Mouse (Mus musculus) forebrain, embryonic 11.5 days (tissue): ENCODE results near the gene Fdx1l. TPM values are rescaled to one million over a fixed set of nuclear protein-coding genes. Genes with fewer than 3 reads are reported as not detected.

Experiments used
- ATAC-seq: fragments of 200-750 bp; cut with Nextera tagmentation; replicated peaks from 2 replicates; pipeline ENCODE4 v1.8.0; 2017; ENCODE audit warnings: moderate TSS enrichment; ENCODE audit not compliant: low FRiP score
- DNase-seq: peaks from one replicate; pipeline ENCODE4 v3.0.0-alpha.2; 2017; ENCODE audit warnings: low spot score
- H3K27ac ChIP-seq: fragments of 300-500 bp; sonication (generic); 2 replicates; pipeline ENCODE4 v1.5.1; 2014; ENCODE audit warnings: low read depth, low read length
- H3K27me3 ChIP-seq: fragments of 300-500 bp; sonication (generic); 2 replicates; pipeline ENCODE4 v1.6.1; 2014; ENCODE audit warnings: mild to moderate bottlenecking, low read length, mixed read lengths; ENCODE audit not compliant: control insufficient read depth, insufficient read depth
- H3K36me3 ChIP-seq: fragments of 300-500 bp; sonication (generic); 2 replicates; pipeline ENCODE4 v1.6.1; 2014; ENCODE audit warnings: mild to moderate bottlenecking, low read length, moderate library complexity, mixed read lengths; ENCODE audit not compliant: control insufficient read depth, insufficient read depth
- H3K4me1 ChIP-seq: fragments of 300-500 bp; sonication (generic); replicated peaks from 2 replicates; pipeline ENCODE4 v1.6.1; 2014; ENCODE audit warnings: low read length, mixed read lengths; ENCODE audit not compliant: control insufficient read depth, insufficient read depth
- H3K4me2 ChIP-seq: fragments of 300-500 bp; sonication (generic); 2 replicates; pipeline ENCODE4 v1.6.1; 2014; ENCODE audit warnings: low read depth, mild to moderate bottlenecking, low read length, moderate library complexity, mixed read lengths; ENCODE audit not compliant: severe bottlenecking
- H3K4me3 ChIP-seq: fragments of 300-500 bp; sonication (generic); 2 replicates; pipeline ENCODE4 v1.5.1; 2014; ENCODE audit warnings: low read depth, low read length
- H3K9ac ChIP-seq: fragments of 300-500 bp; sonication (generic); 2 replicates; pipeline ENCODE4 v1.6.1; 2014; ENCODE audit warnings: low read length
- H3K9me3 ChIP-seq: fragments of 300-500 bp; sonication (generic); 2 replicates; pipeline ENCODE4 v1.6.1; 2016; ENCODE audit warnings: low read length, mixed read lengths; ENCODE audit not compliant: control insufficient read depth
- WGBS: fragments of 180-500 bp; shearing (Covaris S2); extraction: QIAGEN DNeasy Blood & Tissue Kit; methylation state at CpG from one replicate; pipeline ENCODE4 v1.1.7; 2014; 5-methylcytosine and 5-hydroxymethylcytosine counted together
- polyA plus RNA-seq: library from polyadenylated mRNA; unstranded; fragments of >200 nt; fragmentation: Nextera tagmentation; extraction: Ambion mirVana; gene quantifications from 2 replicates; pipeline ENCODE4 v1.2.1, GENCODE M21; 2014

The Fdx1l gene
- polyA plus RNA-seq, 1 experiment from 2014 or later, result 46.9 TPM

- no peak overlapping the region for H3K9ac ChIP-seq
- 62% methylated on average over 6 of the region's 6 CpGs for WGBS
- H3K4me2 ChIP-seq, result no peak overlapping the region; the same call in 1 of the 2 replicates
- H3K27ac ChIP-seq, result no peak overlapping the region
- no peak for ATAC-seq
- H3K9me3 ChIP-seq, result no peaks in the 10 kb centered on the region
- H3K4me1 ChIP-seq, result peaks cover 22% of the 10 kb centered on the region
- peaks cover 50% of the 10 kb centered on the region for H3K27me3 ChIP-seq
- H3K36me3 ChIP-seq, result no peaks in the 10 kb centered on the region
- DNase-seq, result no peak
- no peak overlapping the region for H3K4me3 ChIP-seq
Measured at GRCm38 (mm10) chr9:21028560-21029110, 44.8 kb downstream of the Fdx1l start.

GRCm38 (mm10) chr9:21027774-21028290 is 45.6 kb downstream of the Fdx1l start:
- Histone ChIP-seq H3K9me3 (no peaks in the 10 kb centered on the region), H3K36me3 (no peaks in the 10 kb centered on the region), H3K4me1 (peaks cover 15% of the 10 kb centered on the region), H3K9ac (no peak overlapping the region), H3K4me2 (no peak overlapping the region), H3K27ac (no peak overlapping the region), H3K27me3 (peaks cover 42% of the 10 kb centered on the region), H3K4me3 (no peak overlapping the region)
- no peak for DNase-seq
- whole genome bisulfite sequencing, result 59% methylated on average over 8 of the region's 8 CpGs
- ATAC-seq, result no peak

GRCm38 (mm10) chr9:21026849-21027248 is 46.6 kb downstream of the Fdx1l start:
- DNase-seq (no peak), ATAC-seq (no peak)
- no peaks in the 10 kb centered on the region for H3K9me3 ChIP-seq
- no peak overlapping the region for H3K9ac ChIP-seq
- H3K4me2 ChIP-seq, result no peak overlapping the region
- no peak overlapping the region for H3K27ac ChIP-seq
- peaks cover 8% of the 10 kb centered on the region for H3K4me1 ChIP-seq
- H3K27me3 ChIP-seq, result peaks cover 32% of the 10 kb centered on the region
- 87% methylated on average over 12 of the region's 12 CpGs for WGBS
- H3K36me3 ChIP-seq, result no peaks in the 10 kb centered on the region
- no peak overlapping the region for H3K4me3 ChIP-seq

GRCm38 (mm10) chr9:21025258-21025810 is 48.1 kb downstream of the Fdx1l start:
- WGBS, result 73% methylated on average over 19 of the region's 19 CpGs

GRCm38 (mm10) chr9:21022726-21023125 is 50.7 kb downstream of the Fdx1l start:
- H3K4me3 ChIP-seq, result no peak overlapping the region
- H3K9ac ChIP-seq, result no peak overlapping the region
- peaks cover 4% of the 10 kb centered on the region for H3K27me3 ChIP-seq
- no peak overlapping the region for H3K27ac ChIP-seq
- H3K36me3 ChIP-seq, result no peaks in the 10 kb centered on the region
- 96% methylated on average over 1 of the region's 1 CpGs for WGBS
- H3K4me1 ChIP-seq, result no peaks in the 10 kb centered on the region
- H3K4me2 ChIP-seq, result no peak overlapping the region
- DNase-seq, result no peak
- H3K9me3 ChIP-seq, result no peaks in the 10 kb centered on the region
- ATAC-seq, result no peak

More at GRCm38 (mm10) chr9:21025258-21025810, 48.1 kb downstream of the Fdx1l start:
- Histone ChIP-seq H3K4me1 (0 out of 2 replicates have a peak, but pooled peaks cover 3% of the 10 kb centered on the region), H3K27ac (no peak overlapping the region), H3K36me3 (no peaks in the 10 kb centered on the region), H3K27me3 (peaks cover 20% of the 10 kb centered on the region), H3K4me3 (no peak overlapping the region), H3K9ac (no peak overlapping the region), H3K4me2 (no peak overlapping the region), H3K9me3 (no peaks in the 10 kb centered on the region)
- ATAC-seq (no peak), DNase-seq (no peak)

GRCm38 (mm10) chr9:21022288-21022687 is 51.1 kb downstream of the Fdx1l start:
- WGBS, result 68% methylated on average over 6 of the region's 6 CpGs
- no peak overlapping the region for H3K4me3 ChIP-seq
- no peak overlapping the region for H3K9ac ChIP-seq
- no peaks in the 10 kb centered on the region for H3K4me1 ChIP-seq
- no peak for ATAC-seq
- no peaks in the 10 kb centered on the region for H3K9me3 ChIP-seq
- peaks cover 8% of the 10 kb centered on the region for H3K27me3 ChIP-seq
- H3K27ac ChIP-seq, result no peak overlapping the region
- H3K36me3 ChIP-seq, result no peaks in the 10 kb centered on the region
- no peak for DNase-seq
- H3K4me2 ChIP-seq, result no peak overlapping the region

- no peak for DNase-seq
- Histone ChIP-seq H3K27me3 (peaks cover 16% of the 10 kb centered on the region), H3K9me3 (no peaks in the 10 kb centered on the region), H3K4me1 (no peaks in the 10 kb centered on the region), H3K4me2 (no peak overlapping the region), H3K36me3 (no peaks in the 10 kb centered on the region), H3K9ac (no peak overlapping the region), H3K4me3 (no peak overlapping the region), H3K27ac (no peak overlapping the region)
- ATAC-seq, result no peak
- 81% methylated on average over 3 of the region's 3 CpGs for WGBS
Measured at GRCm38 (mm10) chr9:21021363-21021762, 52.1 kb downstream of the Fdx1l start.

- H3K4me3 ChIP-seq, result no peak overlapping the region
- ATAC-seq, result no peak
- H3K27me3 ChIP-seq, result peaks cover 36% of the 10 kb centered on the region
- H3K9ac ChIP-seq, result no peak overlapping the region
- H3K4me1 ChIP-seq, result peaks cover 9% of the 10 kb centered on the region; the same call in 1 of the 2 replicates
- no peak overlapping the region for H3K4me2 ChIP-seq
- DNase-seq, result no peak
- no peaks in the 10 kb centered on the region for H3K36me3 ChIP-seq
- H3K27ac ChIP-seq, result no peak overlapping the region
- no peaks in the 10 kb centered on the region for H3K9me3 ChIP-seq
- WGBS, result 72% methylated on average over 2 of the region's 2 CpGs
Measured at GRCm38 (mm10) chr9:21018600-21018999, 54.8 kb downstream of the Fdx1l start.
